Mouse (Mus musculus): ENCODE results near the gene Arhgdig.

Arhgdig gene

DNA sequence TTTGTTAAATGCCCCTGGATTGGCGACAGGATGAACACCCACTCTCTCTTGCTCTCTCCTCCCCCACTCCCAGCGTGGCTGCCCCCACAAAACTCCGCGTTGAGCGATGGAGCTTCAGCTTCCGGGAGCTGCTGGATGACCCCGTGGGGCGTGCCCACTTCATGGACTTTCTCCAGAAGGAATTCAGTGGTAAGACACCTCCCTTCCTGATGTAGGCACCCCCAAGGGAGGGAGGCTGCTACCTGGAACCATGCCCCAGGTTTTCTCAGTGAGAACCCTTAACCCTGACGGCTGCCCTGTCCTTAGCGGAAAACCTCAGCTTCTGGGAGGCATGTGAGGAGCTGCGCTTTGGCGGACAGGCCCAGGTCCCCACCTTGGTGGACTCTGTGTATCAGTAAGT is at the start of gene Arhgdig:
Gene Arhgdig, minus strand, starts transcription at position 101 of the 400 bp plus-strand sequence.
- DNase-seq, result no peak

DNA sequence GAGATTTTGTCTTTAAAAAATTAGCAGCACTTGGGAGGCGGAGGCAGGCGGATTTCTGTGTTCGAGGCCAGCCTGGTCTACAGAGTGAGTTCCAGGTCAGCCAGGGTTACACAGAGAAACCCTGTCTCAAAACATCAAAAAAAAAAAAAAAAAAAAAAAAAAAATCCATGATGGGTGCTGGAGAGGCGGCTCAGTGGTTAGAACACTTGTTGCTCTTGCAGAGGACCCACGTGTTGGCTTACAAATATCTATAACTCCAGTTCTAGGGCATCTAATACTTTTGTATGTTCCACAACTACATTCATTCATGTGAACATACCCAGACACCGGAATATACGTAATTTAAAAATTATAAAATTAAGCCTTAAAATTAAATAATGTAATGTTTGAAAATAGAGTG is 47.7 kb upstream of the Arhgdig start:
- DNase-seq, result no peak

DNA sequence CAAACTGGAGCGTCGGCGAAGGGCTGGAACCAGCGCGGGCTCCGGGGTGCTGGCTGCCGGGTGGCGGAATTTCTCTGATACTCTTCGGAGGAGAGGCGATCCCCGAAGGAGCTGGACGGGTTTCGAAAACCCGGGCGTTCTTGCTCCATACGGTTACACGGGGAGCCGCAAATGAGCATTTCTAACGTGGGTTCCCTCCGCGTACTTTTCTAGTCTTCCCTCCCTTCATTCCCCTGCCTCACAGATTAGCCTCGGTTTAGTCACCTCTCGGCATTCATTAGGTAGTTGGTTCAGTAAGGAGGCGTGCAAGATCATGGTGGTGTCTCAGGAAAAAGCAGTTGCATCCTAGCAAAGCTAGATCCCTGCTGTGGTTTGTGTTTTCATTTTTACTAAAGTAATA is 45.8 kb upstream of the Arhgdig start:
- no peak for DNase-seq

DNA sequence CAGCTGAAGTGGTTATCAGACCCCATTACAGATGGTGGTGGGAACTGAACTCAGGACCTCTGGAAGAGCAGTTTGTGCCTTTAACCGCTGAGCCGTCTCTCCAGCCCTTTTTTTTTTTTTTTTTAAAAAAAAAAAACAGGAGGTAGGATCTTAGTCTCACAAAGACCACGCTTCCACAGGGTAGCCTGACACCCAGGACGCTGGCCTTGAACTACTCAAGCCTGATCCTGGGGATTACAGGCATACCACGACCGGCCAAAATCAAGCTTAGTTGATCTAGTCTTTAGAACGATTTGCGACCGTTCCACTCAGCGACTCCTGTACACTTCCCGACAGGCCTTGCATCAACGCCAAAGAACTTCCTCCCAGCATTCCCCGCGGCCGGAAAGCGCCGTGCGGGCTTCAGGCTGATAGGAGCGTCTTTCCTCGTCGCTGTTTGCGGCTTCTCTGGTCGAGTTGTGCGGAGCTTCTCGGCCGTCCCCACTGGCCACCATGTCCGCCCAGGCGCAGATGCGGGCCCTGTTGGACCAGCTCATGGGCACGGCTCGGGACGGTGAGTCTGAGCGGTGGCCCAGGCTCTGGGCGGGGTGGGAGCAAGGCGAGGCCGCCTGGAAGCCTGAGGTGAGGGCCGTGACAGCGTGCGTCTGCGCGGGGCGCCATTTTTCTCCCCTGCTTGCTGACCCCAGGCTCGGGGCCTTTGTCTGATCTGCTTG is 45.1 kb upstream of the Arhgdig start, which contains the start of gene Luc7l:
Gene Luc7l, plus strand, starts transcription at position 358 of the 713 bp plus-strand sequence.
- peak; percentile 99 for DNase-seq

DNA sequence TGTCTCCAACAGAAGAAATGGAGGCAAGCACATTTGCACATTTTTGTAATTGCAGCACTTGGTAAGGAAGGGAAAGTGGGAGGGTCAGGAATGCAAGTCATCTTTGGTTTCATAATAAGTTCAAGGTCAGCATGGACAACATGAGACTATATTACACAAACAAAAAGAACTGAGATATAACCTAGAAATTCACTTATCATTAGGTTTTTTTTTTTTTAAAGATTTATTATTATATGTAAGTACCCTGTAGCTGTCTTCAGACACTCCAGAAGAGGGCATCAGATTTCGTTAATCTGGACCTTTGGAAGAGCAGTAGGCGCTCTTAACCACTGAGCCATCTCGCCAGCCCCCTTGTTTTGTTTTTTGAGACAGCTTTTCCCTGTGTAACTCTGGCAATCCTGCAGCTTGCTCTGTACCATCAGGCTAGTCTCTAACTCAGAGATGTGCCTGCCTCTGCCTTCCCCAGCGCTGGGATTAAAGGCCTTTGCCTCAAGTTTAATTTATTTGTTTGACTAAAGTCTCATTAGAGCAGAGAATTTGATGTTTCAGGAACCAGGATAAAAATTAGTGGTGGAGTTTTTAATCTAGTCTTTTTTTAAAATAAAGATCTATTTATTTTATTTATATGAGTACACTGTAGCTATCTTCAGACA is 44.4 kb upstream of the Arhgdig start:
- DNase-seq, result no peak

DNA sequence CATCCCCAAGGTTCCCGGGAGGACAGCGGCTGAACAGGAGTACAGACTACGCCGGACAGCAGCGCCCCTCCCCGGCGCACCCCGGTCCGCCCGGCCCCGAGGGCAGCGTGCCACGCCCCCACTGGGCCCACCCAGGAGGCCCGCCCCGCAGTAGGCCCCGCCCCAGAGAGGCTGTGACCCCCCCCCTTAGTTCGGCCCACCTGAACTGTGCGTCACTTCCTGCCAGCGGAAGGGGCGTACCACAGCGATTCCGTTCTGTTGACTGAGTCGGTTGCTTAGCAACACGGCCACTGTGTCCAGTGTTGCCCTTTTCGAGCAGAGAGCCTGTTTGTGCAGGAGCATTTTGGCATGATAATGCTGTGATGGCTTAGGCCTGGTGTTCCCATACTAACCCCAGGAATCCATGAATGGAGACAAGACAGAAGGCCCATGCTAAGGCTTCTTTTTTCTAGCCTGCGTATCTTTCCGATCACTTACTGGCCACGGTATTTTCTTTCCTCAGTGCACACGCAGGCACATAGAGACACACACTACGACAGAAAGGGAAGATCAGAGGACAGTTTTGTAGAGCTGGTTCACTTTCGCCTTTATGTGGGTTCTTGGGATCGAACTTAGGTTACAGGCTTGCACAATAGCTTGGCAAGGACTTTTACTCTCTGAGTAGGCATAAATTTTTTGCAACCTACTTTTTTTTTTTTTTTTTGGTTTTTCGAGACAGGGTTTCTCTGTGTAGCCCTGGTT is 36.7 kb upstream of the Arhgdig start, which contains the start of gene Fam234a:
Gene Fam234a, minus strand, starts transcription at position 142 of the 741 bp plus-strand sequence.
- peak; percentile 100 for DNase-seq

DNA sequence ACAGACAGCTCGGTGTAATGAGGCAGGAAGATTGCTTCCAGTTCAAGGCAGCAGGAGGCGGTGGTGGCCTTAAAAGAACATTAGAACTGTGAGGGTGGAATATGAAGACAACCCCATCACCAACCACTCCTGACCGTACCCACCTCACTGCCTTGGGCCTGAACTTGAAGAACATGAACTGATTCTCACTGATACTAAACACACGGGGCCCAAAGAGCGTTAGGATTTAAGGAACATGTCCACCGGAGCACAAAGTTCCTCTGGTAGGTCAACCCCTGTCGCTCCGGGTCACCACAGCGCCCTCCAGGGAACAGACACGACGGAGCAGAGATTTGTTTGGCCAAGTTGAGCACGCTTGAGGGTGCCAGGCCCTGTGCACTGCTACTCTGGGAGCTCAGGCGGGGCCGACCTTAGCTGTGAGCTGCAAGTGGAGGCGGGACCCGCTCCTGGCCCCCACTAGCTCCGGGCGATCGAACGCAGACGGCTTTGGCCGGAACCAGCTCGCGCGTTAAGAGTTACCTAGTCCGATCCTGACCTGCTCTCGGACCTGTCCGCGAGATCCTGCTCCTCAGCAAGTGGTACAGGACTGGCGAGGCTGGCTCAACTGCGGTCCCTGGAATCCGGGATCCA is 36.0 kb upstream of the Arhgdig start:
- no peak for DNase-seq

DNA sequence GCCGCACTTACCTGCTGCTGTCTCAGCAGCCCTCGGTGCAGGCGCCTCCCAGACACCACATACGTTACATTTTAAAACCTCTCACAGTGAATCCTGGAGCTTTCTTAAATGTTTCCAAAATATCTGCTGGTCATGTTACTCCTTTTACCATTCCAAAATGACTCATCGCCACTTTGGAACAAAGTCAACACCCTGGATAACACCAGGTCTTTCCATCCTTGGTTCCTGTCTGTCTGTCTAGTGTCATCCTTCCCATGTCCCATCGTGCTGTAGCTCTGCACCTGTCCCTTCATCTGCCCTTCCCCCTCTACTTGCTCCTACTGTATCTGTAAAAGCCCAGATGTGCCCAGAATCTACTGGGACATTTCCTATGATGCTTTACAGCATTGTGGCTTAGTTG is 33.4 kb upstream of the Arhgdig start:
- DNase-seq, result no peak

DNA sequence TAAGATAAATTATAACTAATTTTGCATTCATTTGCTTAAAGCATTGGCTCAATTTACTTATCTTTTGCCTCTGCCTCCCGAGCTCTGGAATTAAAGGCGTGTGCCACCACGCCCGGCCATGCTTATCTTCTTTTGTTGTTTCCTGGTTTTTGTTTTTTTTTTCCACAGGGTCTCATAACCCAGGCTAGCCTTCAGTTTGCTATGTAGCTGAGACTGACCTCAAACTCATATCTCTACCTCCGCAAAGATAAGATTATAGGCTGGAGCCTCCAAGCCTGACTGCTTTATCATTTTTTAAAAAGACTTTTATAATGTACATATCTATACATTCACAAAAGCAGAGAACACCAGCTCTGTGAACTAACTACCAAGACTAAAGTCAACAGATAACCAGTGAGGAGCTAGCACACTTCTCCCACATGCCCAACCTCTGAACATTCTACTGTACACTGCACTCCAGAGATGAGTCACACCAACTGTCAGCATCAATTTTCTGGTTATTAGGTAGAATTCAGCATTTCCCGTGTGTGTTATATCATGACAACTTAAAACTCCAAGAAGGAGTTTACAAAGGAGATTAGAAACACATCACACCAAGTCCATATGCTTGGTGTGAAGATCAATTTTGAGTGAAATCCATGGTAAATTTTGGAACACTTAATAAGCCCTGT is 32.7 kb upstream of the Arhgdig start:
- no peak for DNase-seq

DNA sequence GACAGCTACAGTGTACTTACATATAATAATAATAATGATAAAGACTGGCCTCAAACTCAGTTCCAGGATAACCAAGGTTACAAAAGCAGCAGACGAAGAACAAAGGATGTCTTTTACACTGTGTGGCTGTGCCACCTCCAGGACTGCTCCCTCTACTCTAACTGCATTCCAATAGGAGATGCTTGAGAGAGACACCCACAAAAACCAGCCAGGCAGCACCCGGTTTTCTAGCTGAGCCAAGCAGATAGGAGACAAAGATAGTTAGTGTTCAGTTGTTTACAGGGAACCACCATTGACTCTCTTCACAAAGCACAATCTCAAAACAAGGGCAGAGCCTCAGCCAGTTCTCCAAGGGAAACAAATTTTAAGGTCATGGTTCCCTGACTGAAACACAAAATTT is 32.0 kb upstream of the Arhgdig start:
- DNase-seq, result no peak

DNA sequence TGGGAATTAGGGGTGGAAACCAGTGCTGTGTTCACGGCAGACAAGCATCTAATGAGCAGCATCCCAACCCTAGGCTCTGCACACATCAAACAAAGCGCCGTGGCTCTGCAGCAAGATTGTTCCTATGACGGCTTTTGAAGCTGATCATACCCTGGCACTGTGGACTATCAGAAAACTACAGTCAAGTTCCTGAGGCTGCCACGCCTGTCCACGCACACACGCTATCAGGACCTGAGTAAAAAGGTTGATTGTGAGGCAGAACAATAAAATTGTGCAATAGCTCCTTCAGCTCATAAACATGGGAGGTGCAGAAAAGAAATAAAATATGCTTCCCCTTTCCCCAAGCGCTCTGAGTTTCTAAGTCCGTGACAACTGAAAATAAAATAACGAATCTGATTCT is 30.1 kb upstream of the Arhgdig start:
- no peak for DNase-seq

DNA sequence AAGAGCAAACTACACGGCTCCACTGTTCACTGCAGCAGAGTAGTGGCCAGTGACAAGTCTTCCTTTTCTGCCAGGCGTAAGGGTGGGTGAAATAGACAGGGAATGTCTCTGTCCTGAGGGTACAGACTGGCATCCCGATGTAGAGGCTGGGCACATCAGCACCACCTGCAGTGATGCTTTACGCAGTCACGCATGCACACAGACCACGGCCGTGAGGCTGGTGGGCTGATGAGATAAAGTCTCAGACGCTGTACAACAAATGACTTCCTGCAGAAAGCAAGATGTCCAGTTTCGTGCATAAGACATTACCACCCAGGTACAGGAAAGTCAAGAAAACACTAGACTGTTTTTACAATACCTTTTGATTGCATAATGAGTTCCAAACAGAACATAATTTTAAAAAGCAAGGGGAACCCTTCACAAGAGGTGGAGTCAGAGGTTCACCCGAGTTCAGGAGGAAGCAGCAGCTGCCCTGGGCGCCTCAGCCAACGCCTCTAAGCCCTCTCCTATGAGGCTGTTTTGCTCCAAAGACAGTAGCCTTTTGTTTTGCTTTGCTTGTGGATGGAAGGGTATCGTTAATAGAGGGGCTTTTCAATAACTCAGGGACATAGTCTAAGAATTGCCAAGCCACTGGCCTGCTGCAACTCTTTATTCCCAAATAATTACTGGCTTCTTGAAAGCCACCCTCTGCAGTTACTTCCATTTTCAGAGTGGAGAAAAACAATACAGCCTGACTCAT is 27.7 kb upstream of the Arhgdig start:
- peak; percentile 80 for DNase-seq

DNA sequence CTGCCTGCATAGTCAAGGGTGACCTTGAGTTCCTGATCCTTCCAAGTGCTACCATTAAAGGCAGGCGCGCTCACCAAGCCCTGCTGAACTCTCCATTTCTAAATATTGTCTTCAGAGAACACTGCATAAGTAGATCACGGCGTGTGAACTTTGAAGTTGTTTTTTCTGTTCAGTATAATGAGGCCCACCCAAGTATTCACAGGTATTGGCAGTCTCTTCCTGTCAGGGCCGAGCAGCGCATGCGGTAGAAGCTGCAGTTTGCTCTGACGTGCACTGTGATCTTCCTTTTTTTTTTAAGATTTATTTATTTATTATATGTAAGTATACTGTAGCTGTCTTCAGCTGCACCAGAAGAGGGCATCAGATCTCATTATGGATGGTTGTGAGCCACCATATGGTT is 26.8 kb upstream of the Arhgdig start:
- DNase-seq, result no peak

DNA sequence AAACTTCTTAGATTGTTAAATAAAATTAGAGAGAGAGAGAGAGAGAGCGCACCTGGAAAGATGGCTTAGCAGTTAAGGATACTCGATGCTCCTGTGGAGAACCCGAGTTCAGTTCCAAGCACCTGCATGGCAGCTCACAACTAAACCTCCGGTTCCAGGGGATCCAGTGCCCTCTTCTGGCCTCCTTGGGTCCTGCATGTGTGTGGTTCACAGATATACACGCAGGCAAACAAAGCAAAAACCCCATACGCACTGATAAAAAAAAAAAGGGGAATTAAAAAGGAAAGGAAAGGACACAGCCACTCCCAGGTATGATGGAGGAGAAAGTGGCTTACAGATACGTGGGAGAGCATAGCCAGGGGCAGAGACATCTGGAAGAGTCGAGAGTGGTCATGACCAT is 25.3 kb upstream of the Arhgdig start:
- no peak for DNase-seq

DNA sequence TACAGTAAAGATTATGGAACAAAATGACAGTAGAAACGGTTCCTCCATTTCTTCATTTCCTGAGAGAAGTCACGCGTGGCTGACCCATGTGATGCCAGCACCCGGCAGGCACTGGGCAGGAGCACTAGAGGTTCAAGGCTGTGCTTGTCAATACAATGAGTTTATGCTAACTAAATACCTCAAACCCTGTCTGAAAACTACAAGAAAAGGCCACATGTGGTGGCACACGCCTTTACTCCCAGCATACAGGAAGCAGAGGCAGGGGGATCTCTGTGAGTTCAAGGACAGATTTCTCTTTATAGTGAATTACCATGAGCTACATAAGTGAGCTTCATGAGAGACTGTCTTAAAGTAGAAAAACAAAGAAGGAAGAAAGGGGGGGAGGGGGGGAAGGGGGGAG is 23.6 kb upstream of the Arhgdig start:
- no peak for DNase-seq

DNA sequence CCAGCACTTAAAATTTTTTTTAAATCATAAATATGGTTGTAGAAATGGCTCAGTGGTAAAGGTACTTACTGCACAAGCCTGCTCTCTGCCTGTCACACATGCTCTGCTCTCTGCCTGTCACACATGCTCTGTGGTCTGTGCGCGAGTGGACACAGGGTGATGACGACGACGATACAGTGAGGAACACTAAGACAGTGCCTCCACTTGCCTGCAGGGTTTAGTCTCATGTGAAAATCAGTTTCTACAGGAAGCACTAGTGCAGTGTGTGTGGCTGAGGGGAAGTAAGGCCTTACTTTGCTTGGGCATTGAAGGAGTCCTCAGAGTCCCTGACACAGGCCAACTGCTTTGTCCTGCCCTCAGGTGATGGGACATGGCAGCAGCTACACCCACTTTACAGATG is 22.2 kb upstream of the Arhgdig start:
- DNase-seq, result no peak

DNA sequence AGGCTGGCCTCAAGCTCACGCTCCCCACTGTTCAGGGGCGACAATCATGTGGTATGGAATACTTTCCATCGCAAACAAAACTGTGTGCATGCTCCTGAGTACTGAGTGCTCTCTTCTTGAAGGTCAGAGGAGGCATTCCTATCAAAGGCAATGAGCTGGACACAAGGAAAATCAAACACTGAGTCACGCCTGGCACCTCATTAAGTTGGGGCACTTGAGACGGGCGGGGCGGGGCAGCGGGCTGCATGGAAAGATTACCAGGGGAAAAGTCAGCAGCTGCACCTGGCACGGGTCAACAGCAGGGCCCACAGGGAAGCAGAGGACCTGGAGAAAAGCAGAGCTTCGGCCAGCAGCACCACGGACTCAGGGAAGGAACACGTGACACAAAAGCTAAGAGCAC is 17.6 kb upstream of the Arhgdig start:
- no peak for DNase-seq

DNA sequence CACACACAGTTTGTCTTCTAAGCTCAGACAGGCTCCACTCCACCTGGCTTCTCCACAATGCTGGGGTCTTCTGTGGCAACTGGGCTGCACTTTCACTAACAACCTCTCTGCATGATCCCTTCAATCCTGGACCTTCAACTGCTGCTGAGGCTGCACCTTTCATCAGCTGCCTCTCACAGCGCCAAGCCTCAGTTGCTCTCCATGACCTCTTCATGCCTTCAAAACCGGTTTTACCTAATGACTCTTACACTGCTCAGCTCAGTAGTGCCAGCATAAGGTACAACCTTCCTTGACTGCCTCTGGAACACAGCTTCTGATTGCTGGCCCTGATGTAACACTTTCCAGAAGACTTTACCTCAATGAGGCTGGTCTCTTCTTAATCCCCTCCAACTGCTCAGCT is 13.9 kb upstream of the Arhgdig start:
- DNase-seq, result no peak

DNA sequence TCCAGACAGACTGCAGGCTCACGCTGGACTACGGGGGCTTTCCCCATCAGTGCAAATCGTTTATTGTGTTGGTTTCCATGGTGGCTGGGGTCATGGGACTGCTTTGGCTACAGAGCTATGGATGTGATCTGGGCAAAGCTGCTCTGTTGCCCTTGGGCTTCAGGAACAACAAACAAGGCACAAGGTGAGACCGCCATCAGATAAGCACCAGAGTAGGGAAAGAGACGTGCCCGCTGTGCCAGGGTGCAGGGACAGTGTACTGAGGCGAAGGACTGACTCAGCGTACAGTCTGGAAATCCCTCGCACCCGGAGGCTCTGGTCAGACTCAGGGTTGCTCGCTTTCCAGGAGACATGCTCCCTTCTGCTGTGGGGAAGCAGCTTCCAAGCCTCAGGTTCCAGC is 5.1 kb upstream of the Arhgdig start:
- no peak for DNase-seq

DNA sequence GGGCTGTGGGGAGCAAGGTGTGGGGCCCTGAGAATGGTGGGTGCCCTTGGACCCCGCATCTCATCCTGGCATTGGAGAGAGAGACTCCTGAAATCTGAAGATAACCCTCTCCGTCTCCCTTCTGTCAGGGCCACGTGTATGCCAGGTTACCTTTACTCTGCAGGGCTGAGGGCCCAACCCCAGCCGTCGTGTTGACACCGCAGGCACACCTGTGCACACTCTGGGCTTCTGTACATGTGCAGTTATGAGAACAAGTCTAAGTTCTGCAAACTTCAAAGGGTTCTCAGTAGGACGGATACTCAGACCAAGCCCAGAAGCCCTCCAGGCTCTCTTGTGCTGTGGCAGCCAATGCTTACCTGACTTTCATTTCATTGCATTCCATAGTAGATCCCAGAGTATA is 4.7 kb upstream of the Arhgdig start:
- DNase-seq, result no peak

DNA sequence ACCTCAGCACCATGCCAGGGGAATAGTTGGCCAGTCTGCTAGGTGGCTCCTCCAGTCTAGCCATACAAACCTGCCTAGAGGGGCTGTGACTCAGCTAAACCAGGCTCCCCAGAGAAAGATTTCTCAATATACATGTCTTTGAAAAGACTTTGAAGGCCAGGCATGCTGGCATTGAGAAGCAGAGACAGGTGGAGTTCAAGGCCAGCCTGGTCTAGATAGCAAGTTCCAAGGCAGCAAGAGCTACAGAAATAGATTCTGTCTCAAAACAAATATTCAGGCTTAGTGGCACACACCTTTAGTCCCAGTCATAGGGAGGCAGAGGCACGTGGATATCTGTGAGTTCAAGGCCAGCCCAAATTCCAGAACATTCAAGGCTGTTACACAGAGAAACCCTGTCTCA is 1.2 kb downstream of the Arhgdig start:
- no peak for DNase-seq

DNA sequence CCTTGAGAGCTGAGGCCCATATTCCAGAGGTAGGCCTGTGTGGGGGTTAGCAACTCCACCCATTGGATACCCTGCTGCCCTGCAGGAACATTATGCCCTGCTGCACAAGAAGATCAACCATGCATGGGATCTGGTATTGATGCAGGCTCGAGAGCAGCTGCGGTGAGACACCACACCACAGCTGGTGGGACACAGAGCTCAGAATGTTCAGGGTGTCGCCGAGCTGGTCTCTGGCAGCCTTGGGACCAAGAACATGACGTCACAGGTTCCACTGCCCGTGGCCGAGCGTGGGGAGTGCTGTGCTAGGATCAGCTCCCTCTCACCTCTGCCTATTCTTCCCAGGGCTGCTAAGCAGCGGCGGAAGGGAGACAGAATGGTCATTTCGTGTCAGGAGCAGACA is 2.8 kb downstream of the Arhgdig start:
- DNase-seq, result peak; percentile 85
